ENCODE assay signal across 23 mouse cellular contexts in genomic region chr12:86330684-86331083, GRCm38 (mm10). TPM values are rescaled to one million over a fixed set of nuclear protein-coding genes. Genes with fewer than 3 reads are reported as not detected.
DNase-seq lines count a peak whose midpoint lies in the region; ATAC-seq lines count a peak whose summit lies in the region.
"Had no signal": no experiment of that assay in that cellular context is flagged by ENCODE, and none has a peak within 500 bp of the region (broad histone marks: within the 10 kb centered on the region; RNA-seq: fewer than 3 reads in every experiment).

No protein-coding gene starts in this region.

- 73% methylated on average over 9 of the region's 9 CpGs for WGBS in forebrain, embryonic 12.5 days
- 61% methylated on average over 9 of the region's 9 CpGs for whole genome bisulfite sequencing in forebrain, embryonic 13.5 days
- 58% methylated on average over 9 of the region's 9 CpGs for WGBS in forebrain, embryonic 16.5 days
- WGBS in neural tube, embryonic 13.5 days, result 40% methylated on average over 9 of the region's 9 CpGs

- DNase-seq in left cerebral cortex, postnatal 14 days (ENCODE audit: low spot score in 2 of 2), result peak; percentile 10 to 14
- no peak for DNase-seq in left cerebral cortex, adult 9 months (ENCODE audit: low spot score in 2 of 2)
- DNase-seq in spleen, adult 12 weeks (ENCODE audit: low spot score), result no peak
- no peak for DNase-seq in kidney, adult 9 months
- DNase-seq: adrenal gland, postnatal 10 days; cerebellum, adult 2 months; cerebellum, postnatal 25 days; gastrocnemius, postnatal 36 days; heart, adult 2 months; kidney, adult 2 months; kidney, postnatal 10 days; lung, adult 18-20 months; lung, postnatal 10 days had no signal

- H3K27me3 ChIP-seq in forebrain, embryonic 12.5 days, result peaks cover 21% of the 10 kb centered on the region; the same call in 1 of the 2 replicates
- H3K27me3 ChIP-seq in forebrain, embryonic 13.5 days, result peaks cover 6% of the 10 kb centered on the region; the same call in 1 of the 2 replicates
- no peaks in the 10 kb centered on the region for H3K27me3 ChIP-seq in forebrain, embryonic 16.5 days (replicated peaks; ENCODE audit: control insufficient read depth, insufficient read depth, low read length)
- H3K27me3 ChIP-seq in neural tube, embryonic 13.5 days, result peaks cover 46% of the 10 kb centered on the region
- H3K27me3 ChIP-seq: embryonic facial prominence, embryonic 12.5 days; liver, embryonic 12.5 days had no signal

- peaks cover 22% of the 10 kb centered on the region for H3K4me1 ChIP-seq in forebrain, embryonic 12.5 days
- peaks cover 9% of the 10 kb centered on the region; the same call in 1 of the 2 replicates for H3K4me1 ChIP-seq in forebrain, embryonic 13.5 days
- H3K4me1 ChIP-seq in forebrain, embryonic 16.5 days (replicated peaks; ENCODE audit: control insufficient read depth, insufficient read depth, low read length), result peaks cover 5% of the 10 kb centered on the region; the same call in 1 of the 2 replicates
- peaks cover 13% of the 10 kb centered on the region for H3K4me1 ChIP-seq in neural tube, embryonic 13.5 days (replicated peaks)
- H3K4me1 ChIP-seq: liver, embryonic 12.5 days had no signal

- intact Hi-C loops in left cerebral cortex, postnatal 14 days (cut with DNase I), result no loop called here

- no peak overlapping the region for H3K9ac ChIP-seq in forebrain, embryonic 12.5 days
- H3K9ac ChIP-seq in forebrain, embryonic 13.5 days, result no peak overlapping the region
- no peak overlapping the region for H3K9ac ChIP-seq in forebrain, embryonic 16.5 days (replicated peaks; ENCODE audit: low read depth, low read length)
- H3K9ac ChIP-seq in neural tube, embryonic 13.5 days, result no peak overlapping the region
- H3K9ac ChIP-seq: embryonic facial prominence, embryonic 12.5 days; limb, embryonic 13.5 days; liver, embryonic 12.5 days had no signal

- peak; percentile 53 for ATAC-seq in forebrain, embryonic 12.5 days (ENCODE audit: low FRiP score)
- ATAC-seq in forebrain, embryonic 13.5 days, result no peak
- 0 out of 2 replicates have a peak, but pooled peaks have one; percentile 23 for ATAC-seq in forebrain, embryonic 16.5 days
- 0 out of 2 replicates have a peak, but pooled peaks have one; percentile 32 for ATAC-seq in neural tube, embryonic 13.5 days (ENCODE audit: low read depth)
- ATAC-seq: inflammation-experienced regulatory T-cells, adult 6 months; liver, embryonic 12.5 days had no signal

- H3K36me3 ChIP-seq in forebrain, embryonic 12.5 days (replicated peaks), result no peaks in the 10 kb centered on the region
- no peaks in the 10 kb centered on the region for H3K36me3 ChIP-seq in forebrain, embryonic 13.5 days (ENCODE audit: poor library complexity, severe bottlenecking)
- no peaks in the 10 kb centered on the region for H3K36me3 ChIP-seq in forebrain, embryonic 16.5 days (ENCODE audit: control insufficient read depth, insufficient read depth)
- H3K36me3 ChIP-seq in neural tube, embryonic 13.5 days, result no peaks in the 10 kb centered on the region
- H3K36me3 ChIP-seq: embryonic facial prominence, embryonic 12.5 days; limb, embryonic 13.5 days; liver, embryonic 12.5 days; midbrain, embryonic 12.5 days had no signal

- no peaks in the 10 kb centered on the region for H3K9me3 ChIP-seq in forebrain, embryonic 12.5 days
- no peaks in the 10 kb centered on the region for H3K9me3 ChIP-seq in forebrain, embryonic 13.5 days (replicated peaks)
- H3K9me3 ChIP-seq in forebrain, embryonic 16.5 days (ENCODE audit: control insufficient read depth, low read length), result no peaks in the 10 kb centered on the region
- no peaks in the 10 kb centered on the region for H3K9me3 ChIP-seq in neural tube, embryonic 13.5 days
- H3K9me3 ChIP-seq: embryonic facial prominence, embryonic 12.5 days; limb, embryonic 13.5 days; liver, embryonic 12.5 days; midbrain, embryonic 12.5 days had no signal

- H3K4me3 ChIP-seq in forebrain, embryonic 12.5 days (replicated peaks), result no peak overlapping the region
- H3K4me3 ChIP-seq in forebrain, embryonic 13.5 days, result no peak overlapping the region
- no peak overlapping the region for H3K4me3 ChIP-seq in forebrain, embryonic 16.5 days (replicated peaks; ENCODE audit: low read length)
- no peak overlapping the region for H3K4me3 ChIP-seq in neural tube, embryonic 13.5 days
- H3K4me3 ChIP-seq: embryonic facial prominence, embryonic 12.5 days; heart, adult 2 months; limb, embryonic 13.5 days; liver, embryonic 12.5 days; midbrain, embryonic 12.5 days had no signal

- no peak overlapping the region for H3K4me2 ChIP-seq in forebrain, embryonic 12.5 days
- no peak overlapping the region for H3K4me2 ChIP-seq in forebrain, embryonic 13.5 days
- H3K4me2 ChIP-seq in forebrain, embryonic 16.5 days (ENCODE audit: low read length), result peak overlapping the region; percentile 14
- H3K4me2 ChIP-seq in neural tube, embryonic 13.5 days, result peak overlapping the region; percentile 30
- H3K4me2 ChIP-seq: embryonic facial prominence, embryonic 12.5 days; limb, embryonic 13.5 days; liver, embryonic 12.5 days; midbrain, embryonic 12.5 days had no signal

- H3K27ac ChIP-seq in forebrain, embryonic 12.5 days, result no peak overlapping the region
- no peak overlapping the region for H3K27ac ChIP-seq in forebrain, embryonic 13.5 days
- H3K27ac ChIP-seq in forebrain, embryonic 16.5 days (ENCODE audit: low read length), result no peak overlapping the region
- H3K27ac ChIP-seq in neural tube, embryonic 13.5 days (replicated peaks), result 0 out of 2 replicates have a peak overlapping the region, but pooled peaks have one; percentile 29
- H3K27ac ChIP-seq: embryonic facial prominence, embryonic 12.5 days; heart, adult 2 months; limb, embryonic 13.5 days; liver, embryonic 12.5 days; midbrain, embryonic 12.5 days; stomach, postnatal 0 days had no signal

RNA-seq across cellular contexts. Expression of gene Esrrb, which starts 30.2 kb away (rescaled TPM):
- polyA plus RNA-seq in forebrain, embryonic 12.5 days (2016; fragmentation: Nextera tagmentation; extraction: Ambion mirVana), result 0.21 and 0.41 TPM in 2 replicates
- 0.05 and 0.13 TPM in 2 replicates for polyA plus RNA-seq in forebrain, embryonic 13.5 days (2015; fragmentation: Nextera tagmentation; extraction: Ambion mirVana)
- 1 to 10 TPM; 1.8 to 1.9 TPM for total RNA-seq in left cerebral cortex, postnatal 14 days (2021)
- 0.24 and 0.27 TPM in 2 replicates for polyA plus RNA-seq in forebrain, embryonic 16.5 days (2015; fragmentation: Nextera tagmentation; extraction: Ambion mirVana)
- 2.7 and 3.0 TPM in 2 replicates for polyA plus RNA-seq in neural tube, embryonic 13.5 days (2015; fragmentation: Nextera tagmentation; extraction: Ambion mirVana)

Comparison
In these comparisons a context has a peak if more than half of its experiments do, and no peak if none do; other contexts are left out.
1. H3K4me2 ChIP-seq: peak in forebrain, embryonic 16.5 days (single experiment) and neural tube, embryonic 13.5 days (single experiment); none in forebrain, embryonic 12.5 days (single experiment) and forebrain, embryonic 13.5 days (single experiment).
2. DNase-seq: peak in left cerebral cortex, postnatal 14 days (2 of 2); none in left cerebral cortex, adult 9 months (0 of 2), spleen, adult 12 weeks (single experiment) and kidney, adult 9 months (single experiment).